Mouse (Mus musculus) monocyte, adult 2 months (primary cell): Measurements from ENCODE around the gene Taar8c.
"Not testable (repeated sequence)": the region's sequence is repeated elsewhere in the genome, so short reads cannot be mapped to it uniquely, and the experiment has no call there.

Experiments
- DNase-seq, 2 experiments: peaks; one replicate each; pipeline ENCODE4 v3.0.0; 2022; ENCODE audit warnings: low spot score in 2 of 2, low read depth in 1 of 2

Taar8c gene

GRCm38 (mm10) chr10:24101812-24102211 is at the start of gene Taar8c:
Gene Taar8c (minus strand): TSS chr10:24101912.
- DNase-seq, result not testable (repeated sequence)

- no peak for DNase-seq
Observed at GRCm38 (mm10) chr10:24150086-24150485, 48.4 kb upstream of the Taar8c start.

- peak; percentile 86 to 90 for DNase-seq
Observed at GRCm38 (mm10) chr10:24149135-24149781, 47.5 kb upstream of the Taar8c start, which contains the start of gene Stx7. Gene Stx7 (plus strand): TSS chr10:24149302.

GRCm38 (mm10) chr10:24142735-24143134 is 41.0 kb upstream of the Taar8c start:
- peak in 1 of 2 experiments; percentile 2 for DNase-seq

- DNase-seq, result no peak
Observed at GRCm38 (mm10) chr10:24138623-24139261, 37.0 kb upstream of the Taar8c start.

- no peak for DNase-seq
Observed at GRCm38 (mm10) chr10:24134071-24134645, 32.4 kb upstream of the Taar8c start.

- DNase-seq, result no peak
Observed at GRCm38 (mm10) chr10:24133132-24133531, 31.4 kb upstream of the Taar8c start.

GRCm38 (mm10) chr10:24132273-24132672 is 30.6 kb upstream of the Taar8c start:
- no peak for DNase-seq

- DNase-seq, result no peak
Observed at GRCm38 (mm10) chr10:24131451-24132262, 29.9 kb upstream of the Taar8c start.

GRCm38 (mm10) chr10:24111116-24111778 is 9.5 kb upstream of the Taar8c start:
- no peak for DNase-seq

- DNase-seq, result not testable (repeated sequence)
Observed at GRCm38 (mm10) chr10:24109434-24109833, 7.7 kb upstream of the Taar8c start, which contains the start of gene Taar9. Gene Taar9 (minus strand): TSS chr10:24109534.

- DNase-seq, result no peak
Observed at GRCm38 (mm10) chr10:24108236-24108635, 6.5 kb upstream of the Taar8c start.

- no peak for DNase-seq
Observed at GRCm38 (mm10) chr10:24107747-24108146, 6.0 kb upstream of the Taar8c start.

GRCm38 (mm10) chr10:24103299-24103698 is 1.6 kb upstream of the Taar8c start:
- not testable (repeated sequence) for DNase-seq

- not testable (repeated sequence) for DNase-seq
Observed at GRCm38 (mm10) chr10:24097010-24097409, 4.7 kb downstream of the Taar8c start.

GRCm38 (mm10) chr10:24092194-24092593 is 9.5 kb downstream of the Taar8c start, which contains the start of gene Taar8b:
Gene Taar8b (minus strand): TSS chr10:24092294.
- no peak for DNase-seq

- no peak for DNase-seq
Observed at GRCm38 (mm10) chr10:24087168-24087567, 14.5 kb downstream of the Taar8c start.

GRCm38 (mm10) chr10:24086555-24086954 is 15.2 kb downstream of the Taar8c start:
- DNase-seq, result no peak

GRCm38 (mm10) chr10:24085936-24086335 is 15.8 kb downstream of the Taar8c start:
- no peak for DNase-seq

- DNase-seq, result no peak
Observed at GRCm38 (mm10) chr10:24080166-24080565, 21.5 kb downstream of the Taar8c start.

- not testable (repeated sequence) for DNase-seq
Observed at GRCm38 (mm10) chr10:24076200-24076599, 25.5 kb downstream of the Taar8c start, which contains the start of gene Taar8a. Gene Taar8a (plus strand): TSS chr10:24076500.
